Mouse (Mus musculus) cerebellum, adult 9-11 months (tissue): ENCODE measurements around the gene Vasp.

Source experiments
- DNase-seq: peaks from one replicate; pipeline ENCODE4 v3.0.0; 2022

The Vasp gene

GRCm38 (mm10) chr7:19231849-19232248, 39.8 kb downstream of the Vasp start:
- DNase-seq = no peak

GRCm38 (mm10) chr7:19230899-19231298, 40.7 kb downstream of the Vasp start:
- no peak for DNase-seq

GRCm38 (mm10) chr7:19230041-19230580, 41.5 kb downstream of the Vasp start:
- peak; percentile 54 for DNase-seq

DNA sequence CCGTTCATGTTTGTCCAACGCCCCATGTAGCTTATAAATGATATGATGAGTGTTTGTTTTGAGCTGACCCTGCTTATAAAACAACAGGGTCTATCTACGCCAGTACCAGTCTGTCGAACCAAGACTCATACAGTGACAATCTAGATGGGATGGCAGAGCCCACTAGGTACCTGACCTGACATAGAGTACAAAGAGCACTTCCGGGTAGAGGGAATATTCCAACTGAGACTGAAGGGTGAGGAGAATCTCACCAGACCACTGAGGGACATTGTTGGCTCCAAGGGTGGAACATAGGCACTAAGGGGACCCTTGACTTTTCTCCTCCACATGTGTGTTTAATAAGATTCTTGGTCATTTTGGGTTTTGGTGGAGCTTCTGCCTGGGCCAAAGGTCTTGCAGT, 42.2 kb downstream of the Vasp start:
- DNase-seq = peak; percentile 36

GRCm38 (mm10) chr7:19228793-19229148, 42.8 kb downstream of the Vasp start:
- DNase-seq = no peak

GRCm38 (mm10) chr7:19227883-19228792, 43.5 kb downstream of the Vasp start, which contains the start of gene Opa3:
Opa3 (plus strand) TSS chr7:19228334.
- peak; percentile 100 for DNase-seq

GRCm38 (mm10) chr7:19226817-19227797, 44.5 kb downstream of the Vasp start:
- peak; percentile 80 for DNase-seq

DNA sequence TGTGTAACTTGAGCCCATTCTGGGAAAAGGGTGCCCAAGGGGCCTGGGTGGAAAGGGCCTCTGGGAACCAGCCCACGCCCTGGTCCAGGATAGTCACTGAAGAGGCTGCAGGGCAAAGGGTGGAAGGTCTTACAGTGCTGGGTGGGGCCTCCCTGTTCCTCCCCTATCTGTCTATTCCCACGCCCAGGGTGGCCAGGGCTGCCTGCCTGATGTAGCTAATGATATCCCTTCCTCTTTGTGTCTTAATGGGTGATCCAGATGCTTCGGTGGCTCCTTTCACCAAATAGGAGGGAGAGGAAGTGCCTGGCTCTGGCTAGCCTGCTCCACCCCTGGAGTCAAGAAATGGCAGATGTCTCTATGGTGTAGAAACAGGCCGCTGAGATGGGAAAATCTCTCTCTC, 46.7 kb downstream of the Vasp start:
- DNase-seq = no peak

- no peak for DNase-seq
These were observed 48.7 kb downstream of the Vasp start for GRCm38 (mm10) chr7:19222875-19223274.

- DNase-seq = no peak
These were observed 49.4 kb downstream of the Vasp start for GRCm38 (mm10) chr7:19222189-19222588.

DNA sequence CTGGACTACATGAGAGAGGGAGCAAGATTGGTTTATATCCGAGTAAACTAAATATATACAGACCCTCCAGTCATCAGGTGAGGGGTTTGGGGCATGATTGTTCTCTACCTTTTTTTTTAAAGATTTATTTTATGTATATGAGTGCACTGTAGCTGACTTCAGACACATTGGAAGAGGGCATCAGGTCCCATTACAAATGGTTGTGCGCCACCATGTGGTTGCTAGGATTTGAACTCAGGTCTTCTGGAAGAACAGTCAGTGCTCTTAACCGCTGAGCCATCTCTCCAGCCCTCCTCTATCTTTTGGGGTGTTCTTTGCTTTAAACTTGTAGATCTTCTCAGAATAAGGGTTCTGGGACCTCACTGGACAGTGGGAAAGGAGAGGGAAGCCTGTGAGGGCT, 51.6 kb downstream of the Vasp start:
- DNase-seq = no peak

- no peak for DNase-seq
These were observed 53.7 kb downstream of the Vasp start for GRCm38 (mm10) chr7:19217944-19218343.

DNA sequence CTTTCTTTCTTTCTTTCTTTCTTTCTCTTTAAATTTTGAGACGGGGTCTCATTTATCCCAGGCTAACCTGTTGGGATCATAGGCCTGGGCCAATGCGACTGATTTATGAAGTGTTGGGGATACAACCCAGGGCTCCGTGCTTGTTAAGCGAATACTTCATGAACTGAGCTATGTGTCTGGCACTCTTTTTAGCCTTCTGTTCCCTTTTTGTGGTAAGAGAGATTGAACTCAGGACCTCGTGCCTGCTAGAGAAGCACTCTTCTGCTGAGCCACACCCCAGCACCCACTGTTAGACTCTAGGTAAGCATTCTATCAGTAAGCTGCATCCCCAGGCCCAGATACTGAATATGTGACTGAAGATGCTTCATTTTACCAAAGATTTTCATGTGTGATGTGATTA, 54.1 kb downstream of the Vasp start:
- DNase-seq = no peak

GRCm38 (mm10) chr7:19214940-19215339, 56.7 kb downstream of the Vasp start:
- no peak for DNase-seq

DNA sequence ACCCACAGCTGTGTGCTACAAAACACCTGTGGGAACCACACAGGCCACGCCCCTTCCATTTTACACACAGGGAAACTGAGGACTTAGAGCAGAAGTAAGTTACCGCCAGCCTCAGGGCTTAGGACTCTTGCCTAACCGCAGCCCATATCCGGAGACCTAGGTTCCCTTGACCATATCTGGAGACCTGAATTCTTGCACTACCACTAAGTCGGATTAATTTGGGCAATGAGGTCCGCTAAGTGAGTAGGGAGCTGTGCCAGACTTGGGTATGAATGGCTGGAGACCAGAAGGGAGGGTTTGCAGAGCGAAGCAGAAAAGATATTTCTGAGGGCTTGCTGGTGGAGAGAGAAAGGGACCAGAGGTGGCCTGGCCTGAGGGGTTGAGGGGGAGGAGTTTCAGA, 57.2 kb downstream of the Vasp start:
- DNase-seq = no peak

- DNase-seq = no peak
These were observed 58.2 kb downstream of the Vasp start for GRCm38 (mm10) chr7:19213385-19213784.

DNA sequence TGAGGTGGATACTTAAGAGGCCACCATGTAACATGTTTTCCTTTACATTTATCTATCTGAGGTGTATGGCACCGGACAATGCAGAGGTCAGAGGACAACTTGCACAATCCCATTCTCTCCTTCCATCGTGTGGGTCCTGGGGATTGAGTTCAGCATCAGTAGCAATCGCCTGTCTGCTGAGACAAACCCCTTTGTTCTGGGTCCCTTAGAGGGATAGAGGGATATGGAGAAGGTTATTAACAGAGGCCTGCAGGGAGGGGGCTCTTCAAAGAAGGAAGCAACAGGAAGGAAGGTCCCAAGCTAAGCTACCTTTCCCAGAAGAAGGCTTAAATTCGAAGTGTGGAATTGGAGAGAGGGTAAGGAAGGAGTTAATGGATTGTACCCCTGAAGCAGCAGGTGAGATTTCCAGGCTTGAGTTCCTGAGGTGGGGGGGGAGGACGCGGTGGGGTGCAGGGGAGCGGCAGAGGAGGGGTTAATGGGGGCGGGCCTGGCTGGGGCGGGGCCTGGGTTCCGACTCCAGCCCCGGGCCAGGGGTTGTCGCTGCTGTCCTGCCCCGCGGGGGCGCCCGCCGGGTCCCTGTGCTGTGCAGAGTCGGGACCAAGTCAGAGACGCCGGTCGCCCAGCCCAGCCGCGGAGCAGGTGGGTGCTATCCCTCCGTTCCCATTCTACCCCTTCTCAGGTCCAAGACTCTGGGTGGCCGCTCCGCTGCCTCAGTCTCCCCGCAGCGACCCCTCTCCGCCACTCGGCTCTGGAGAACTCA, 59.4 kb downstream of the Vasp start, which contains the start of gene Gpr4:
Gene Gpr4 (plus strand): TSS at position 543 of the 760 bp plus-strand sequence.
- no peak for DNase-seq

GRCm38 (mm10) chr7:19211041-19211675, 60.5 kb downstream of the Vasp start:
- DNase-seq = no peak

- DNase-seq = no peak
These were observed 61.6 kb downstream of the Vasp start for GRCm38 (mm10) chr7:19210010-19210409.

- DNase-seq = no peak
These were observed 62.1 kb downstream of the Vasp start for GRCm38 (mm10) chr7:19209494-19209893.

GRCm38 (mm10) chr7:19208944-19209472, 62.6 kb downstream of the Vasp start:
- peak; percentile 44 for DNase-seq
